Comparison of ENCODE assay signal across 18 mouse cellular contexts in the genomic region with DNA sequence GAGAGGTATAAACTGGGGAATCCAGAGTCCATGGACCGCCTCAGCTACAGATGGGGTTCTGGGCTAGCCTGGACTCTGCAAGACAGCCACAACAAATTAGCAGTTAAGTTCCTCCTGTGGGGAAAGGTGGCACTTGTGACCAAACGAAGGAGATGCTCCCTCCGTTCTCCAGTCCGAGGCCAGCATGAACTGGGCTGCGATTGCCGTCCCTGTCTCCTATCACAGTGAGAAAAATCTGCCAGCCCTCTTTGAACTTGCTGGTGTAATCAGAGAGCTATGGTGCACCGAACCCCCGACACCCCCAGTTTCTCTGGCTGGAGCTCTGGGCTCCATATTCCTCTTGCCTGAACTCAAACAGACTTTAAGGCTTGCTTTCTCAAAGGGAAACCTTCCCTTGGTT.
DNase-seq lines count a peak whose midpoint lies in the region; ATAC-seq lines count a peak whose summit lies in the region.
"Had no signal": no experiment of that assay in that cellular context is flagged by ENCODE, and none has a peak within 500 bp of the region (broad histone marks: within the 10 kb centered on the region; RNA-seq: fewer than 3 reads in every experiment).

No protein-coding gene starts in this region.

- H3K9ac ChIP-seq in hindbrain, embryonic 12.5 days: peak overlapping the region; percentile 4; the same call in 1 of the 2 replicates
- no peak overlapping the region for H3K9ac ChIP-seq in hindbrain, embryonic 14.5 days
- no peak overlapping the region for H3K9ac ChIP-seq in neural tube, embryonic 12.5 days
- H3K9ac ChIP-seq: heart, embryonic 15.5 days; limb, embryonic 13.5 days; liver, embryonic 14.5 days; lung, embryonic 15.5 days; stomach, embryonic 15.5 days had no signal

- DNase-seq in CD4-positive, CD25-positive, alpha-beta regulatory T cell, adult 2 months (ENCODE audit: low read depth, low spot score): peak; percentile 12
- DNase-seq in hindbrain, embryonic 14.5 days (ENCODE audit: low spot score): no peak
- DNase-seq in neural tube, embryonic 10.5 days (ENCODE audit: extremely low spot score, low spot score): no peak
- DNase-seq in thymus, postnatal 4 days: peak; percentile 59
- DNase-seq in retina, embryonic 14.5 days (ENCODE audit: low spot score): no peak
- DNase-seq: adrenal gland, postnatal 14 days; cerebellum, adult 9-11 months; gastrocnemius, postnatal 14 days; kidney, adult 11 months had no signal

- no peaks in the 10 kb centered on the region for H3K36me3 ChIP-seq in hindbrain, embryonic 12.5 days
- H3K36me3 ChIP-seq in hindbrain, embryonic 14.5 days (replicated peaks; ENCODE audit: control insufficient read depth, insufficient read depth): no peaks in the 10 kb centered on the region
- H3K36me3 ChIP-seq in neural tube, embryonic 12.5 days: no peaks in the 10 kb centered on the region
- H3K36me3 ChIP-seq: G1E; heart, embryonic 15.5 days; lung, embryonic 15.5 days; stomach, embryonic 15.5 days had no signal

- no peak for ATAC-seq in CD4-positive, CD25-positive, alpha-beta regulatory T cell, adult 4 months
- no peak for ATAC-seq in hindbrain, embryonic 12.5 days (ENCODE audit: low FRiP score)
- ATAC-seq in hindbrain, embryonic 14.5 days (ENCODE audit: low FRiP score): no peak
- ATAC-seq in neural tube, embryonic 12.5 days (ENCODE audit: low FRiP score, low read depth): no peak

- WGBS in hindbrain, embryonic 12.5 days: 90% methylated on average over 8 of the region's 8 CpGs
- 93% methylated on average over 8 of the region's 8 CpGs for WGBS in hindbrain, embryonic 14.5 days
- WGBS in neural tube, embryonic 12.5 days: 81% methylated on average over 8 of the region's 8 CpGs

- no peaks in the 10 kb centered on the region for H3K27me3 ChIP-seq in hindbrain, embryonic 12.5 days
- H3K27me3 ChIP-seq in hindbrain, embryonic 14.5 days (ENCODE audit: control insufficient read depth, insufficient read depth, low read length): no peaks in the 10 kb centered on the region
- no peaks in the 10 kb centered on the region for H3K27me3 ChIP-seq in neural tube, embryonic 12.5 days (replicated peaks)
- H3K27me3 ChIP-seq: heart, embryonic 15.5 days; limb, embryonic 13.5 days; lung, embryonic 15.5 days; stomach, embryonic 15.5 days had no signal

- H3K27ac ChIP-seq in hindbrain, embryonic 12.5 days: peak overlapping the region; percentile 71
- H3K27ac ChIP-seq in hindbrain, embryonic 14.5 days: no peak overlapping the region; the same call in 1 of the 2 replicates
- no peak overlapping the region for H3K27ac ChIP-seq in neural tube, embryonic 12.5 days
- H3K27ac ChIP-seq: heart, embryonic 15.5 days; limb, embryonic 13.5 days; liver, embryonic 14.5 days; lung, embryonic 15.5 days; stomach, embryonic 15.5 days had no signal

- no peak overlapping the region for H3K4me3 ChIP-seq in hindbrain, embryonic 12.5 days
- H3K4me3 ChIP-seq in hindbrain, embryonic 14.5 days (replicated peaks; ENCODE audit: low read length): no peak overlapping the region
- H3K4me3 ChIP-seq in neural tube, embryonic 12.5 days: no peak overlapping the region
- H3K4me3 ChIP-seq: heart, embryonic 15.5 days; limb, embryonic 13.5 days; lung, embryonic 15.5 days; stomach, embryonic 15.5 days had no signal

- H3K4me1 ChIP-seq in hindbrain, embryonic 12.5 days: peaks cover 55% of the 10 kb centered on the region
- H3K4me1 ChIP-seq in hindbrain, embryonic 14.5 days (replicated peaks; ENCODE audit: control insufficient read depth, insufficient read depth, low read length): peaks cover 43% of the 10 kb centered on the region
- peaks cover 67% of the 10 kb centered on the region for H3K4me1 ChIP-seq in neural tube, embryonic 12.5 days

- no peaks in the 10 kb centered on the region for H3K9me3 ChIP-seq in hindbrain, embryonic 12.5 days (replicated peaks)
- H3K9me3 ChIP-seq in hindbrain, embryonic 14.5 days (ENCODE audit: control insufficient read depth, low read length): no peaks in the 10 kb centered on the region
- H3K9me3 ChIP-seq in neural tube, embryonic 12.5 days: no peaks in the 10 kb centered on the region
- H3K9me3 ChIP-seq: heart, embryonic 15.5 days; limb, embryonic 13.5 days; lung, embryonic 15.5 days; stomach, embryonic 15.5 days had no signal

- H3K4me2 ChIP-seq in hindbrain, embryonic 12.5 days (replicated peaks): no peak overlapping the region
- H3K4me2 ChIP-seq in hindbrain, embryonic 14.5 days (replicated peaks): no peak overlapping the region
- peak overlapping the region; percentile 29; the same call in 1 of the 2 replicates for H3K4me2 ChIP-seq in neural tube, embryonic 12.5 days (replicated peaks)
- H3K4me2 ChIP-seq: heart, embryonic 15.5 days; limb, embryonic 13.5 days; lung, embryonic 15.5 days; stomach, embryonic 15.5 days had no signal

Comparison
In these comparisons a context has a peak if more than half of its experiments do, and no peak if none do; other contexts are left out.
1. DNase-seq: peak in CD4-positive, CD25-positive, alpha-beta regulatory T cell, adult 2 months (single experiment) and thymus, postnatal 4 days (single experiment); none in hindbrain, embryonic 14.5 days (single experiment), neural tube, embryonic 10.5 days (single experiment) and retina, embryonic 14.5 days (single experiment).